Mouse (Mus musculus): ENCODE results near the gene Adcy4.

The Adcy4 gene

DNA sequence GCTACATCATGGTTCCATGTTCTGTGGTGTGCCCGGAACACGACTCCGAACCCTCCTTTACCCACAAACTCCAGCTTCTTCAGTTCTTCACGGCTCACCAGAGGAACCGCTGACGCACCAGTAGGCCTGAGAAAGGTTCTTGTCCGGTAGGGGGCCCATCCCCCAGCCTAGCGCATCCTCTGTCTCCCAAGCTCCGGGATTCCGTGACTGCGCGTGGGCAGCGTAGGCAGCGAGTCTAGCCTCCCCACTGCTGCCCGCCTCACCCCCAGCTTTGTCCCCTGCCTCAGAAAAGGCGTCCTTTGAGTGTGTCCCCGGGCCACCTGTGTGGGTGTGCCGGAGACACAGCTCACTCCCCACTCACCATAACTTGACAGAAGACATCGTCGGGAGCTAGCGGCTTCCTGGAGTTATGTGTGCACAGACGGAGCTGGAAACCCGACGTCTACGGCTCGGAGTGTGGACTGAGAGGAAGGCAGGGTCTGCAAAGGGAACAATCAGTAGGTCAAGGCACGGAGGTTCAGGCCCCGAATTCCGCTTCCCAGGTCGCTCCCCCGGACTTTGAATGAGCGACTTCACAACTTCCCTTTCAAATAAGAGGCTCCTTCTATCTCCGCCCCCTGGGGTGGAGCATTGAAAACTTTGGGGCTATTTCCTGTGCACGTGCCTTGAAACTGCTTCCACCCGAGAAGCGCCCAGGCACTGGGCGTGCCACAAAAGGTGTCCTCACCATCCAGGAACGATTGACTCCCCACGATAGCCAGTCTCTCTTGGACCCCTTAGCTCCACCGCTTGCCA lies 4.6 kb upstream of the Adcy4 start, which contains the start of gene Ripk3:
Gene Ripk3 (minus strand): TSS at position 610 of the 795 bp plus-strand sequence.
- DNase-seq = peak; percentile 49 to 61

DNA sequence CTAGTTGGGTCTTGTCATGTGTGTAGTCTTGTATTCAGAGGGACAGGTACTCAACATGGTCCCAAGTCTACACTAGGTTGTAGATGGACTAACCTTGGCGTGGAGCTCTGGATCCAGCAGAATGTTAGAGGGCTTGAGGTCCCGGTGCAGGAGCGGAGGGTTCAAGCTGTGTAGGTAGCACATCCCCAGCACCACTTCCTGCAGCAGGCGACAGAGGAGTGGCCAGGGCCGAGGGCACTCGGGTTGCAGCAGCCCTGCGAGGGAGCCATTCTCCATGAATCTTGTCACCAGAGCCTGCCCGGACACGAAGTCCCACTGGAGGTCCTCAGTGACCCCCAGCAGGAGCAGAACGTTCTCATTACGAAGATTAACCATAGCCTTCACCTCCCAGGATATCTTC lies 3.8 kb upstream of the Adcy4 start:
- peak in 1 of 2 experiments; percentile 25 for DNase-seq

DNA sequence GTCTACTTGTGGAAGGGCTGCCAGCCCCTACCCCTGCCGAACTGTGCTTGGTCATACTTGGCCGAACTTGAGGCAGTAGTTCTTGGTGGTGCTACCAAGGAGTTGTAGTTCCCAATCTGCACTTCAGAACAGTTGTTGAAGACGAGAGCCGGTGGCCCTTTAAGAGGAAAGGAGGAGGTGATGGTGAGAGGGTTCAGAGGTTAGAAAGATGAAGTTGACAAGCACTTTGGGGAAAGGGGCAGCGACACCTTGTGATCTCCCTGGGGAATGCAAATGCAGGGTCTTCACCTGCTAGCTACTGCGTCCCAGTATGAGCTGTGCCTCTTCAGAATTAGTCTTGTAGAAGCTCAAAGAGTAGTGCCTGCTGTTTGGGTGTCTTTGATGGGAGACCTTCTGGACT lies 1.3 kb upstream of the Adcy4 start:
- DNase-seq = peak; percentile 13 to 33

DNA sequence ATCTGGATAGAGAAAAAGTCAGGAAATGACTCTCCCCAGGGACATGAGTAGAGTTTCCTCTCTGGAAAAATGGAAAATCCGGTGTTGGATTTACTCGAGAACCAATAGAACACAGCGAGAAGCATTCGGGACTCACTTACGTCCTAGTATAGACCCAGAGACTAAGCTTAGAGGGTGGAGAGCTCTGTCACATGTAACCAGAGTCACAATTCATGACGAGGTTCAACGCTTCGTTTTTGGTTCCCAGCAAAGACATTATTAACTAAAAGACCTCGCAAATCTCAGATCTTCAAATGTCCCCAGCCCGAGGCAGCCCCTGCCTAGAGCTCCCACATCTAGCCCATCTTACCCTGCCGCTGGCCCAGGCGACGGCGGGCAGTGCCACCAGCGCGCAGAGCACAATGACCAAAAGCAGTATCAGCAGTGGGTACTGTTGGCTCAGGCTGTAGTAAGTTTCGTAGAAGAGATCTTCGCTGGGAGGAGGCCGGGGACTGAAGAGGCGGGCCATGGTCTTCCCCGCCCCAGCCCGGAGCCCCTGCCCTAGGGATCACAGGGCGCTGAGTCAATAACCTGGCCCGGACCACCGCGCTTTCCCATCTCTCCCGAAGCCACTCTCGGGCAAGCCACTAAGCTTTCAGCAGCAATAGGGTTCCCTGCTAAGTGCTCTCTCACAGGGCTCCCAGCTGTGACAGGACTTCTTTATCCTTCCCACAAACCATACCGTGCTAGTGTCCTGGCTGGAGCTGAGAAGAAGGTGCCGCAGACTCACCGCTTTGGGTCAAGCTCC lies 531 bp downstream of the Adcy4 start:
- DNase-seq = peak; percentile 36 to 42

DNA sequence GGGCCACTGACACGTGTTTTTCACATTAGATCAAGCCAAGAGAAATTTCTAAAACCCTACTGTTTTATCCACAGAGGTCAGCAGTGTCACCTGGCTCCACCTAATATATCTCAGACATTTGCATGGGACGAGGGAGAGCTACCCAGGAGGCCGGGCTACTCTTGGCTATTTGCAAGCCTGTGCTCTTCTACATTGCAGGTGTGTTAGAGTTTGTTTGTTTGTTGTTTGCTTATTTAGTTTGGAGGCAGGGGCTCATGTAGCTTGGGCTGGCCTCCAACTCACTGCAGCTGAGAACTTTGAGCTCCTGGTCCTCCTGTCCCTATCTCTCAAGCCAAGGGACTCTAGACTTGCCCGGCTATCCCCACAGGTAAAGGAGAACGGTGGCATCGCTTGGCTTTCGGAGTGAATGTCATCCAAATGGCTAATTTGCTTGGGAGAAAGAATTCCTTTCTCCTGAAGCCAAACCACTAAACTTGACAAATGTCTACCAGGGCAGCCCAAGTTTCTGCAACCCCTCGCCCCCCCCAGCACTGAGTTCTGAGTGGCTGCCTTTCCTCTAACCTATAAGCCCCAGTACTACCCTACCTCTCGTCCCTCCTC lies 1.4 kb downstream of the Adcy4 start:
- DNase-seq = peak; percentile 9 to 19

DNA sequence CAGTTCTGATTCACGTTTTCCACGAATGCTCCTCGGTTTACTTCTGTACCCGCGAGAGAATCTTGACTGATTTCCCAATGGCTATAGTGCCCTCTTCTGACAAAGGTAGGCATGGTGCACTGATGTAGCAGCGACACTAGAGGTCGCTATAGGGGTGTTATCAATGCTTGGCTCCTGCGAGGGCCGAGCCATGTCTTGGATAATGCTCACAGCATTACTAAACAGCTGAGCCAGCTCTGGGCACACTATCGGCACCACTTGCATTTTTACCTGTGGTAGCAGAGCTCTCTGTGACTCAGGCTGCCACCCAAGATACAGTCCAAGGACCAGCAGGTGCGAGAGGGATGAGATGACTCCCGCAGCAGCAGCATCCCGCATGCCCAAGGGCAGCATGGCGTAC lies 2.6 kb downstream of the Adcy4 start:
- peak; percentile 69 to 79 for DNase-seq

DNA sequence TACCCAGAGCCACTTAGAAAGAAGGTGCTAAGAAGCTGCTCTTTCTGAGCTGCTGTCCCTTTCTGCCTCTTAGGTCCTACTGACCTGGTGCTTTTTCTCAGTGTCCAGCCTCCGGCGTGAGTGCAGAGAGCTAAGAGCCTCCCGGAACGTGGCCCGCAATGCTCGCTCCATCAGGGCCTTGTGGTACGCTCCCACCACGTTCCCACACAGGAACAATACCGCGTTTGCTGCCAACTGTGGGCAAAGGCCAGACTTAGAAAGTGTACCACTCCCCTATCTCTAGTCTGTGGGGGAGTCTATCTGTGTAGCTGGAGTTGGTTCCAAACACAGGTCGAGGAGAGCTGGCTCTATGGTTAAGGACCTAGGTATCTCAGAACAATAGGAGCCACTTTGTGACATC lies 3.2 kb downstream of the Adcy4 start:
- no peak for DNase-seq

DNA sequence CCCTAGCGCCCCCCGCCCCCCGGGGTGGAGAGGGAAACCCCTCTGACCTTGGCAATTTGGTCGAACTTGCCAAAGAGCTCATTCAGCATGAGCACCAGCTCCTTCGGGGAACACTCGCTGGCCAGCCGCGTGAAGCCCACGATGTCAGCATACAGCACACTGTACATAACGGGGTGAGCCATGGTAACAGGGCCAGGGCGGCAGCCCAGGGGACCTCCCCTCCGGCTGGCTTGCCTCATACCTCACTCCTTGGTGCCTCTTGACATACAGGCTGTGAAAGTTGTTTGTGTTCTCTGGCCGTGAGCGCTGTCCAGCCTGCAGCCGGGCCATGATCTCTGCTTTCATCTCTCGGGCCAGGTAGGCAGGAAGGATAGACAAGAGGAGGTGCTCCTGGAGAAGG lies 4.2 kb downstream of the Adcy4 start:
- peak in 1 of 2 experiments; percentile 31 for DNase-seq

DNA sequence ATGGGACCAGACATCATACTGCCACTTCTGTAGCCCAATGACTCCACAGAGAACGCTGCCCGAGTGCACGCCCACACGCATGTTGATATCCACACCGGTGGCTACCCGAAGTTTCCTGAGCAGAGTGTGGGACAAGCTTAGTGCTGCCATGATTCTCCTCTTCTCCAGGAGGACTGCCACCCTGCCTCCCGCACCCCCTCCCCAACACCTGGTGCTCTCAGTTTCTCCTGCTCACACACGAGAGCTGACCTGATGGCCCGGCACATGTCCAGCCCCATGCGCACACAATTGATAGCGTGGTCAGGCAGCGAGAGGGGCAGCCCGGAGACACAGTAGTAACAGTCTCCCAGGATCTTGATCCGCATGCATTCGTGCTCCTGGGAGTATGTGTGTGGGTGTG lies 5.2 kb downstream of the Adcy4 start:
- DNase-seq = peak in 1 of 2 experiments; percentile 23

DNA sequence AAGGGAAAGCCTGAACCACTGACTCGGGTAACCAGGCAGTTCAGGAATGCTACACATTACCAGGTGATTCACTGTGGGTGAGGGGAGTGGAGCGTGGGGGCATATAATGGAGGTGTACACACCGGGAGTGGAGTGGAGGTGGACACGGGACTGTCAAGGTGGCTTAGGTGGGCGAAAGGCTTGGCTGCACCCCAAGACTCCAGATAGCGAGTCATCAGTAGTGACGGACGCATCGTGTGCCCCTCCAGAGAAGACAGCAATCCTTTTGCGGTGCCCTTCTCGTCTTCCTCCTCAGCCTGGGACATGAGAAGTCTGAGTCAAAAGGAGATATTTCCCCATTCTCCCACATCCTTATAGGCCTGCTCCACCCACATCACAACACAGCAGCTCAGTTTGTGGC lies 6.1 kb downstream of the Adcy4 start:
- peak in 1 of 2 experiments; percentile 31 for DNase-seq

DNA sequence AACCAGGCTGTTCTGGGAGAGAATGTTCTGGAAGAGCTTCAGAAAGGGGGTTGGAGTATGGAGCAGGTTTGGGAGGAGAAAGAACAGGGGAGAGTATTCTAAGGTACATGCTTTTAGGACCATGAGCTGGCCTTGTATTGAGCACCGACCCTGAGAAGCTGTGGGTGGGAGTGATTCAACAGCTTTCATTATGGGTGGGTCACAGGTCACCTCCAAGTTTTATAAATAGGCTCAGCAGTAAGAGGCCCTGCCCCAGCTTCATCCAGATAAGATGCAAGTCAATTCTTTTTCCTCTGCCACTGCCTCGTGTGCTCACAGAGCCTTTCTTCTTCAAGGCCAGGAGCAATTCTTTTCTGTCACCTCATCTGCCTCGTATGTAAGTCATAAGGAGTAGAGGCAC lies 6.7 kb downstream of the Adcy4 start:
- peak in 1 of 2 experiments; percentile 9 for DNase-seq

DNA sequence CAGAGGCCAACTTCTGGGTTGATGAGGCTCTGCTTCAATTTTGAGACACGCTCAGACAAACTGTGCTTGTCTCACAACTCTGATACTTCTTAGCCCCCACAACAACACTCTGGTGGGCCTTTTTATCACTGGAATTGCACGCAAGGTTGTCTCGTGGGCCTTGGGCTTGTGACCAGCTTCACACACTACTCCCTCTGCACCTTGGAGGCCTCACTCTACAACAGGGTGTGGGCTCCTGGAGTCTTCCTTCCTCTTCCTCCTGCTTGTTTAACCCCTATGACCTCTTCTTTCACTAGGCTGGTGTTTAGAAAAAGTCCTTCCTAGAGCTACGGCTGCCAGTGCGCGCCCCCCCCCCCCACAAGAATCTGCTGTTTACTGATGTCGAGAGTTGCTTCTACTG lies 7.2 kb downstream of the Adcy4 start:
- DNase-seq = peak in 1 of 2 experiments; percentile 29

DNA sequence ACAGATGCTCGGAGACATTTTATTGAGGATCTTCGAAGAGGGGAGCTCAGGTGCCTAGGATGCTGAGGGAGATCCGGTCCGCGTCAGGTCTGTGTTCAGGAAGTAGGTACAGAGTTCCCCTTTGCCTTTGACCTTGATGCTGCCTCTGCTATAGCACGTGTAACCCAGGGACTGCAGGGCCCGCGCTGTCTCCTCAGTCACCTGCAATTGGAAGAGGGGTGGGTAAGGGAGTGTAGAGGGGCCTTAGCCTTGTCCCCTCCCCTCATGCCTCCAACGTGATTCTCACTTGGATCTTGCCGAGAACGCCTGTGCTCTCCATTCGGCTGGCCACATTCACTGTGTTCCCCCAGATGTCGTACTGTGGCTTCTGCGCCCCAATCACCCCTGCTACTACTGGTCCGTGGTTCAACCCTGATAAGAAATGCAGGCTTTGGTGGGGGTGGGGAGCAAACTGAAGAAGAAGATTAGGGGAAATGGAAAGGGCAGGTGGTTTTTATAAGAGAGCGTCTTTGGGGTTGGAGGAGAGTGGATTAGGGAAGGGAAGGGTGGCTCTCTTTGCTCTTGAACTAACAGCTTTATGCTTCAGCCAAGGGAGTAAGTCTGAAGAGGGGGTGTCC lies 14.7 kb downstream of the Adcy4 start:
- no peak for DNase-seq

DNA sequence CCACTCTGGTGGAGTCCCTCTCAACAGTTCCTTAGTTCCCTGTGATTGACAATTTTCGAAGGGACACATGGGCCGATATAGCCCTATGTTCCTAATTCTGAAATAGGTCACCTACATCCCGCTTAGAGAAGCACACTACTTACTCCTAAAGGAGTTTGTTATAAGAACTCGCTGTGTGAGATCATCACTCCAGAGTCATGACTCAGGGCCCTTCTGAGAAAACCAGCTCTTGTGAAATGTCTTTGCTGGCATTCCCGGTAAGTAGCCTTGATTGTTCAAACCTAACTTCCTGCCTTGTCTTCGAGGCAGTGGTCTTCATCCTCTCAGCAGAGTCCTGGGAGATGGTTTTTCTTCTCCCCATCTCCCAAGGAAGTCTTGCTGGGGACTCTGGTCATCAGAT lies 15.3 kb downstream of the Adcy4 start:
- no peak for DNase-seq

DNA sequence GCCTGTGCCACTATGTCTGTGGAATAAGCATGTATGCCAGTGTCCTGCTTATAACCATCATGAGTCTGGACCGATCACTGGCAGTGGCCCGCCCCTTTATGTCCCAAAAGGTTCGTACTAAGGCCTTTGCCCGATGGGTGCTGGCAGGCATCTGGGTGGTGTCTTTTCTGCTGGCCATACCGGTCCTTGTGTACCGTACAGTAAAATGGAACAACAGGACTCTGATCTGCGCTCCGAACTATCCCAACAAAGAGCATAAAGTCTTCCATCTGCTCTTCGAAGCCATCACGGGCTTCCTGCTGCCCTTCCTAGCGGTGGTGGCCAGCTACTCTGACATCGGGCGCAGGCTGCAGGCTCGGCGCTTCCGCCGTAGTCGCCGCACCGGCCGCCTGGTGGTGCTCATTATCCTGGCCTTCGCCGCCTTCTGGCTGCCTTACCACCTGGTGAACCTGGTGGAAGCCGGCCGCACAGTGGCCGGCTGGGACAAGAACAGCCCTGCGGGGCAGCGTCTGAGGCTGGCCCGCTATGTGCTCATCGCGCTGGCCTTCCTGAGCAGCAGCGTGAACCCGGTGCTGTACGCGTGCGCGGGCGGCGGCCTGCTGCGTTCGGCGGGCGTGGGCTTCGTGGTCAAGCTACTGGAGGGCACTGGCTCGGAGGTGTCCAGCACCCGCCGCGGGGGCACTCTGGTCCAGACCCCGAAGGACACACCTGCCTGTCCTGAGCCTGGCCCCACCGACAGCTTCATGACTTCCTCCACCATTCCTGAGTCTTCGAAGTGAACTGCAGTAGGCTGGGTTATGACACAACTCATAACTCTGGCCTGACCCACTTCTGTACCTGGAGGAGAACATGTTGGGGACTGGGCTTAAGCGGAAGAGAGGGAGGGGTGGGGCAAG lies 16.1 kb downstream of the Adcy4 start:
- DNase-seq = peak; percentile 76 to 87

DNA sequence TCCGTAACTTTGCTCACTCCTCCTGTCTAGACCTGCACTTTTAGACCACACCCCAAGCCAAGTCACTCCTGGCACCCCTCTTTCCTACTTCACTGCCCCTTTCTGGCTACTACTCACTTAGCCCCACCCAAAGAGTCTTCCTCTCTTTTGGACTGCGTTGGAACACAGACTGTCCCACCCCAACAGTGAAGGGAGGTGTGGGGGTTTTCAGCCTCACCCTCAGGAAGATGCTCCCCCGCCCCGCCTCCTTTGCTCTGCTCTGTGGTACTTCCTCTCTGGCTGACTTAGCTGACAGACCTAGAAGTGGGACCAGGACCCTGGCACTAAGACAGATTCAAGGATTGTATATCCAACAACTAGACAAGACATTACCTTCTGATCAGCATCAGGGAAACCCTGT lies 18.2 kb downstream of the Adcy4 start, which contains the start of gene Ltb4r1:
Gene Ltb4r1 (plus strand): TSS at position 267 of the 400 bp plus-strand sequence.
- DNase-seq = no peak

DNA sequence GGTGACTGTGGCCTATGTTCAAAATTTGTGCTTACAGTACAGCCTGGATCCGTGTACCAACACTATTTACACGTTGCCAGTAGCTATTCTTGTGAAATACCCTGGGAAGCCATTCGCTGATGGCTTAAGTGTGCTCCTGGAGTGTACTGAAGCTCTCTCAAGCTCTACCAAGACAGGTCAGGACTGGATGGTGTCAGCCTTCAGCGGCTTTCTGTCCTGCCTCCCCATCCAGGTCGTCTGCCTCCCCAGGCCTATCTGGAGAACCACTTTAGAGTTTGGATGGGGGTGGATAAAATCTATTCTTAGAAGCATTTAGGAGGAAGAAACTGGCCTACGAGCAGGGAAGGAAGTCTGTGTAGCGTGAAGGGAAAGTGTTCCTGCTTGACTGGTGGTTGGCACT lies 20.7 kb downstream of the Adcy4 start:
- DNase-seq = no peak

DNA sequence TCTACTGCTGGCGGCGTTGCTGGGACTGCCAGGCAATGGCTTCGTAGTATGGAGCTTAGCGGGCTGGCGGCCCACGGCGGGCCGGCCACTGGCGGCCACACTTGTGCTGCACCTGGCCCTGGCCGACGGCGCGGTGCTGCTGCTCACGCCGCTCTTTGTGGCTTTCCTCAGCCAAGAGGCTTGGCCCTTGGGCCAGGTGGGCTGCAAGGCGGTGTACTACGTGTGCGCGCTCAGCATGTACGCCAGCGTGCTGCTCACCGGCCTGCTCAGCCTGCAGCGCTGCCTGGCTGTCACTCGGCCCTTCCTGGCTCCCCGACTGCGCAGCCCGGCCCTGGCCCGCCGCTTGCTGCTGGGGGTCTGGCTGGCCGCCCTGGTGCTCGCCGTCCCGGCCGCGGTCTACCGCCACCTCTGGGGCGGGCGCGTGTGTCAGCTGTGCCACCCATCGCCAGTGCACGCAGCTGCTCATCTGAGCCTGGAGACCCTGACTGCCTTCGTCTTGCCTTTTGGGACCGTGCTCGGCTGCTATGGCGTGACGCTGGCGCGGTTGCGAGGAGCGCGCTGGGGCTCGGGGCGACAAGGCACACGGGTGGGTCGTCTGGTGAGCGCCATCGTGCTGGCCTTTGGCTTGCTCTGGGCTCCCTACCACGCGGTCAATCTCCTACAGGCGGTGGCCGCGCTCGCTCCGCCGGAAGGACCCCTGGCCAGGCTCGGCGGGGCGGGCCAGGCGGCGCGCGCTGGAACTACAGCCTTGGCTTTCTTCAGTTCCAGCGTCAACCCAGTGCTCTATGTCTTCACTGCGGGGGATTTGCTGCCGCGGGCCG lies 21.7 kb downstream of the Adcy4 start:
- DNase-seq = peak; percentile 41 to 74

DNA sequence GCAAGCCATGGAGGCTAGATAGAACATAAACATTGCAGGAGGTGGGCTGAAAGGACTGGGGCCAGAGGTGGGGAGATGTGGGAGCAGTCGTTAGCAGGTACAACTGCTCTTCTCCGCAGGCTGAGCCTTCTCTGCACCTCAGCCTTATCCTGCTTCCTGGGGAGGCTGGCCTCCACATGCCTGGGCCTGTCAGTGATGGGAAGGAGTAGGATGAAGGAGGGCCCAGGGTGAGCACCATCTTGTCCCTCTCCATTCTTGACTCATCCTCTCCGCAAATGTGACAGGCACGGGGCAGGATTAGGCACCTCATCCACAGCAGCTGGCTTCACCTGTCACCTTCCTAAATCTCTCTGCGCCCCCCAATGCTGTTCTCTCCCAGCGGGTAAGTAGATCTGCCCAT lies 22.7 kb downstream of the Adcy4 start, which contains the start of gene Ltb4r2:
Gene Ltb4r2 (plus strand): TSS at position 266 of the 400 bp plus-strand sequence.
- DNase-seq = no peak

DNA sequence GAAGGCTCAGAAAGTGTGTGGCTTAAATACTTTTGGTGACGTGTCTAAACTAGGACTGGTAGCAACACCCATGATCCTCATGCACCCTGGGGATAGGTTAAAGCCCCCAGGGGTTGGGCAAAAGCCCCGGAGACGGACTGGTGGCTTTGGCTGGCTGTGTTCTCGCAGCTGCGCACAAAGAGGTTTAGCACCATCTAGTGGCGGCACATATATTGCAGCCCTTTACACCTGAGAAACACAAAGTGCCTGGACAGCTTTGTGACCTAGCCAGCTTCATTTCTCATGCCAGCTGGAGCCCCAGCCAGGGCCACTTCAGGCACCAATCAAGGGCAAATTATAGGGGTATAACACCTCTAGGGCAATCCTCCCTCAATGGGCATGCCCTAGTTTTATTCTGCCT lies 23.7 kb downstream of the Adcy4 start:
- DNase-seq = peak; percentile 91 to 96

DNA sequence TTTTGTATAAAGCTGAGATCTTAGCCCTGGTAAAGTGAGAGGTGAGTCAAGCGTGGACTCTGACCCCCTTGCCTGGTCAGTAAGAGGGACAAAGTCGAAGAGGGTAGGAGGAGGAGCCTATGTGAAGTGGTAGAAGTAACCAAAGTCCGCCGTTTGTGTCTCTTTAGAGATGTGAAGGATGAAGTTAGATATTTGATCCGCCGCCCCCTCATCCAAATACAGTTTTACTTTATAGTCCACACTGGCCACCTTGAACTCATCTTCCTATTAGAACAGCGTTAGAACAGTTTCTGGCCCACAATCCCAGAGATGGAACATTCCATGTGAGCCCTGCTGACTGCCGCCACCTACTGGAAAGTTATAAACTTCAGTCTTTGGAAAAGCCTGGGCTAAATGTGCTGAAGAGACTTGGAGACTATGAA lies 25.5 kb downstream of the Adcy4 start, which contains the start of gene Cideb:
Gene Cideb (minus strand): TSS at position 96 of the 422 bp plus-strand sequence.
- peak; percentile 76 to 87 for DNase-seq
